Mouse (Mus musculus): ENCODE data around the gene Il17rc.

- no peak for TF ChIP-seq POLR2A (IDR thresholded peaks at IDR 0.05; ENCODE audit: extremely low read depth, insufficient read depth, low read length)
- no peak for TF ChIP-seq CTCF (IDR thresholded peaks at IDR 0.05; ENCODE audit: low read depth, low read length)
These were observed 39.4 kb upstream of the Il17rc start for GRCm38 (mm10) chr6:113431801-113432200.

Measured in liver, adult 2 months (tissue).